Mouse (Mus musculus) urinary bladder, postnatal 14 days (tissue): ENCODE results near the gene Sbno1.
"Not testable (repeated sequence)": the region's sequence is repeated elsewhere in the genome, so short reads cannot be mapped to it uniquely, and the experiment has no call there.

Source experiments
- DNase-seq: peaks from one replicate; pipeline ENCODE4 v3.0.0; 2021; ENCODE audit warnings: low spot score

Sbno1 gene

GRCm38 (mm10) chr5:124425412-124426259 is at the start of gene Sbno1:
TSS of gene Sbno1 (minus strand) at chr5:124426001.
- peak; percentile 95 for DNase-seq

- DNase-seq, result no peak
Measured at GRCm38 (mm10) chr5:124470591-124471171, 44.9 kb upstream of the Sbno1 start.

GRCm38 (mm10) chr5:124469486-124469885 is 43.7 kb upstream of the Sbno1 start:
- DNase-seq, result no peak

- no peak for DNase-seq
Measured at GRCm38 (mm10) chr5:124468365-124468764, 42.6 kb upstream of the Sbno1 start.

GRCm38 (mm10) chr5:124467766-124468165 is 42.0 kb upstream of the Sbno1 start:
- DNase-seq, result no peak

- DNase-seq, result no peak
Measured at GRCm38 (mm10) chr5:124464905-124465304, 39.1 kb upstream of the Sbno1 start.

- DNase-seq, result no peak
Measured at GRCm38 (mm10) chr5:124463462-124463861, 37.7 kb upstream of the Sbno1 start.

- DNase-seq, result no peak
Measured at GRCm38 (mm10) chr5:124462297-124463025, 36.7 kb upstream of the Sbno1 start.

GRCm38 (mm10) chr5:124460922-124461321 is 35.1 kb upstream of the Sbno1 start:
- not testable (repeated sequence) for DNase-seq

- no peak for DNase-seq
Measured at GRCm38 (mm10) chr5:124456762-124457161, 31.0 kb upstream of the Sbno1 start.

- peak; percentile 37 for DNase-seq
Measured at GRCm38 (mm10) chr5:124454082-124454419, 28.2 kb upstream of the Sbno1 start.

GRCm38 (mm10) chr5:124453339-124454081 is 27.7 kb upstream of the Sbno1 start:
- no peak for DNase-seq

- DNase-seq, result no peak
Measured at GRCm38 (mm10) chr5:124452494-124453228, 26.9 kb upstream of the Sbno1 start.

GRCm38 (mm10) chr5:124450641-124451340 is 25.0 kb upstream of the Sbno1 start:
- DNase-seq, result no peak

GRCm38 (mm10) chr5:124450051-124450450 is 24.2 kb upstream of the Sbno1 start:
- DNase-seq, result no peak

GRCm38 (mm10) chr5:124449494-124449893 is 23.7 kb upstream of the Sbno1 start:
- no peak for DNase-seq

GRCm38 (mm10) chr5:124446301-124446881 is 20.6 kb upstream of the Sbno1 start:
- peak; percentile 80 for DNase-seq

GRCm38 (mm10) chr5:124445621-124446293 is 20.0 kb upstream of the Sbno1 start:
- peak; percentile 50 for DNase-seq

GRCm38 (mm10) chr5:124444661-124445561 is 19.1 kb upstream of the Sbno1 start:
- DNase-seq, result peak; percentile 74
